Mouse (Mus musculus) gastrocnemius, adult 8-10 months (tissue): Measurements from ENCODE around the gene Inpp5k. TPM values are rescaled to one million over a fixed set of nuclear protein-coding genes. Genes with fewer than 3 reads are reported as not detected.

ENCODE experiments used
- DNase-seq, 2 experiments: peaks; one replicate each; pipeline ENCODE4 v3.0.0; 2022; ENCODE audit warnings: low spot score in 2 of 2
- total RNA-seq, 4 experiments: library from RNA; stranded (reverse); gene quantifications; 2 replicates each; pipeline ENCODE4 v1.2.4; 2022

Gene Inpp5k
- total RNA-seq, 4 experiments from 2014 or later, result 20.2 to 25.3 (median 23.6) TPM

DNA sequence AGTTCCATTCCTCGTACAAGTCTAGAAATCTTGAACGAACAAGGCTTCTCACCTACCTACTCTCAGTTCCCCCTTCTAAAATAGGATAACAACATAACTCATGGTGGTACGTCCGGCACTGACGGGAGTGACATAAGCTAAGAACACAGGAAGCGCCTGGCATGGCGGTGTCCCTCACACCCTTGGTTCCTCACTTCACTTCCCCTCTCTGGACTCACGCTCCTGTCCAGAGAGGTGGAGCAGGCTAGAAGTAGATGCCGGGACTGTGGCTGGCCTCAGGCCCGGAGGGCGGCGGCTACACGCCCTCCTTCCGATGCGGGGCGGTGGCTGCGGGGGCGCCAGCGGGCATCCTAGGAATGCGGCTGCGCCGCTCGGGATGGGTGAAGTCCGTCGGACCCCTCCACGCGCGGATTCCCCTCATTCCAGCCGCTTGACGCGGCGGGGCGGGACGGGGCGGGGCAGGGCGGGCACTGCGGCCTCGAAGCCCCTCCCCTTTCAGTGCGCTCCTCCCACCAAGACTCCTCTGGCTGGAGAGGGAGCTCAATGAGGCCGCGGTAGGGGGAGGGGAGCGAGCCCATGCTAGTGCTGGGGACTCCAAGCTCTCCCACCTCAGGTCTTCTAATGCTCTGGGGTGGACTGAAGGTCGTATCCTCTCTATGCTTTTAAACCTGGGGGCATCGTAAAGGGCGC lies 23.1 kb downstream of the Inpp5k start:
- peak; percentile 44 to 73 for DNase-seq

DNA sequence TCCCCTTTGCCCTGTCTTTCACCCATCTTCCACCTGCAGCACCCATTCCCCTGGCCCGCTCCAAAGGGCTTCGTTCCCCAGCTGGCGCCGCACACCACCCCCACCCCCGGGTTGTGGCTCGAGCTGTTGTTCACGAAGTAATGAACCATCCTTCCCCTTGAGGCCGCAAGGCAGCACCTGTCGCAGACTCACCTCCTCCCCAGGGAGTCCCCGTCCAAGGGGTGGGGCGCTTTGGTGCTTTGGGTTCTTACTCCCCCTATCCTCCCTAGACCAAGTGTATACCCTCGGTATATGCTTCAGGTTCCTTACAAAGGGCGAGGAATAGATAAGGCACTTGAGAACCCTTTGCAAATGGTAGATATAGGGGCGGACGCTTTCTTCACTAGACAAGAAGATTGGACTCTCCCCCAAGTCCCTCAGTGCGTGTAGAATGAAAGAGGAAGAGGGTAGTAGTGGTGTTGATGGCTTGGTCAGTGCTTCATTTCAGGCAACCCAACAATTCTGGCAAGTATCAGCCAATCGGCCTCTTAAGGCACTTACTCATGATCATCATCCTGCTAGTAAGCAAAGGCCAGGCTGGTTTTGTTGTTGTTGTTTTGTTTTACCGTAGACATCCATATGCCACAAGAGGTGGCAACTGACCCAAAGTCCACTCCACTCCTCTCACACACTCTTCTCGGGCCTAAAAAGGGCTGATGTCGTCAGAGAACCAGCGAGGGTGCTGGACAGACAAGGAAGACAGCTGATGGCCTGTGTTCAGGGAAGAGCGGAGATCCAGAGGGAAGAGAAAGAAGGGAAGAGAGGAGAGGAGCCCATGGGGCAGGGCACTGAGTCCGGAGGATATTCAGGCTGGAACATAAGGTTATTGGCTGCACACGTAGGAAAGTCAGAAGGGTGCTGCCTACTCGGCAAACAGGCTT lies 23.9 kb downstream of the Inpp5k start:
- DNase-seq, result no peak

DNA sequence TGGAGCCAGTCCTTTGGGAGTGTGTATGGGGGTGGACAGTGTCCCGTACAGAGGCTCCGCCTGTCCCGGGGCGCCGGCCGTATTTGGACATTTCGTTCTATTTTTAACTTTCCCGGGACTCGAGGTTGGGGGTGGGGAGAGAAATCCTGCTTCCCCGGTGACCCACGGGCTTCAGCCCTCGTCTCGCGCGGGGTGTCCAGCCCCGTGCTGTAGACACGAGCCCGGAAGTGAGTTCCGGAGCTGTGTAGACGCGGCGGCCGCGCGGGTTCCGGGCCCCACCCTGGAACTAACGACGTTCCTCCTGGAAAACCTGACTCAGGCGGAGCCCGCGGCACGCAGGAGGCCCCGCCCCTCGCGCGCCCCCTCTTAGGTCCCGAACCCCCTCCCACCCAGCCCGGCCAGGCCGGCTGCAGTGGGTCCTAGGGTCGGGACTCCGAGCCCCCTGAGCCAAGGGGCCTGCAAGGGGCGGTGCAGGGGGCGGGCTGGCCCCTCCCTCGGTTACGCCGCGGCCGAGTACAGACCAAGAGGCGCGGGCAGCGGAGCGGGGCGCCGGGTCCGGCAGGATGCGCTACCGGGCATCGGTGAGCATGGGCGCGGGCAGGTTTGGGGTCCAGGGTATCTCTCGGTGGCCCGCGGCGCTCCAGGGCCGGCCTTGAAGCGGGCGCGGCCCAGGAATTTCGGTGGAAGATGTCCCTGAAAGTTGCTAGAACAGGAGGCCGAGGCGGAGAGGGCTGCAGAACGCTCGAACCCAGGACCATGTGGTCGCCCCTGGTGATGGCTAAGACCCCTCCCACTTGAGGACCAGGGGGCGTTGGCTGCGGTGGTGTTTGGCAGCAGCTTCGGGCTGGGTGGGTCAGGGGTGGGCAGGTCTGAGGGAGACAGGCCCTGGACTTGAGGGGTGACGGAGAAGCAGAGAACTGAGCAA lies 25.1 kb downstream of the Inpp5k start:
- DNase-seq, result peak; percentile 73 to 81

DNA sequence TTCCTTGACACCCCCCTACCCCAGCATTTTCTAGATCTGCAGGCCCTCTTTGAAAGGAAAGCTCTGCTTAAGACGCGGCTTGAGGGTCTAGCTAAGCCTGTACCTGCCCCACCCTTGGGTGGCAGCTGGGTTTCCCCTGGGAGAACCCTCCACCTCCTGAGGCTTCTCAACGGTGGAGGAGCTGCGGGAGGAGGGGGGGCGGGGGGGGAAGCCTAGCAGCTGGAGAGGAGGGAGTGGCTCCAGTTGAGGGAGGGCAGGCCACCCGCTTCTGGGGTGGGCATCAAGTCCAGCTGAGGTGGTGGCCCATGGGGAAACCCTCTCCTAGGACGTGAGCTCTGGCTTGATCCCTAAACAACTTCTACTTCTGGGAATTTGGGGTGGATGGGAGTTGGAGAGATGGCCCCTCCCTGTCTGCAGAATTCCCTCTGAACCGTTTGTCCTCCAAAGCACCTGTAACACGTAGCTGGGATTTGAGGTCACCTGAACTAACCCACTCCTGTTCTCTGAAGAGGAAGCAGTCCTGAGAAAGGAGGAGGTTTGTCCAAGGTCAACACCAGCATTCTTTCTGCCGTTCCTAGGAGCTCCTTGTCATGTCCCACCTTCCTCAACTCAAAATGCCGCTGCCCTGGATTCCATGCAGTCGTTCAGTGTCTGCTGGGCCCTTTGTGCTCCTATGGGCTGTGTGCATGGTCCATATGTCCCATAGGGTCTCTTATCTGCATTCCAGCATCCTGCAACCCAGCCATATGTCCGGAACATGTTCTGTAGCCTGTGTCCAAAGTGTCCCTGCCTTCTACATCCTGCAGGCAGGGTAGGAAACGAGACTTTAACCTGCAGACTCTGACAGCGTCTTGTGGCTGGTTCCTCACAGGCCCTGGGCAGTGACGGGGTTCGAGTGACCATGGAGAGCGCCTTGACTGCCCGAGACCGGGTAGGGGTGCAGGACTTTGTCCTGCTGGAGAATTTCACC lies 26.1 kb downstream of the Inpp5k start:
- no peak for DNase-seq

DNA sequence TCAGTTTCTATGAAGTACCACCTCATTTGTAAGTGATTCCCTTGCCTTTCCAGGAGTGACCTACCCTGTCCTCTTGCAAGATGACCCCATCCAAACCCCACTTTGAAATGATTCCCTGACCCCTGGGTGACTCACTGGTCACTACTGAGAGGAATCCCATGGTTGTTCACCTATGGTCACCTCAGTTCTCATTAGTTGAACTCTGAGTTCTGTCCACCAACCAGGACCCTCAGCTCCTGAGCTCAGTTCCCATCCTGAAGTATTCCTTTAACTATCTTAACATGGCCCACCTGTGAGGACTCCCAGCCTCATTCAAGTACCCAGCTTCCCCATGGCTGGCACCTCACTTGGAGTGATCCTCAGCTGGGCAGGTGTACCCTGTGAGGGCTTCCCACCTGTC lies 27.1 kb downstream of the Inpp5k start:
- no peak for DNase-seq

DNA sequence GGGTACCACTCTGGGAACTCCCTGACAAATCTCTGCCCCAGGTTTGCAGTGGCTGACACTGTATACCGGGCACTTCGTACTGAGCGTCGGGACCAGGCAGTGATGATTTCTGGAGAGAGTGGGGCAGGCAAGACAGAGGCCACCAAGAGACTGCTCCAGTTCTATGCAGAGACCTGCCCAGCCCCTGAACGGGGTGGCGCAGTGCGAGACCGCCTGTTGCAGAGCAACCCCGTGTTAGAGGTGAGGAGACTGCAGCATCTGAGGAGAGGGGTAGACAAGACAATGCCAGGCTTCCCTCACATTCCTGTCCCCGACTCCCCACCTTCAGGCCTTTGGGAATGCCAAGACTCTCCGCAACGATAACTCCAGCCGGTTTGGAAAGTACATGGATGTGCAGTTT lies 27.5 kb downstream of the Inpp5k start:
- no peak for DNase-seq

DNA sequence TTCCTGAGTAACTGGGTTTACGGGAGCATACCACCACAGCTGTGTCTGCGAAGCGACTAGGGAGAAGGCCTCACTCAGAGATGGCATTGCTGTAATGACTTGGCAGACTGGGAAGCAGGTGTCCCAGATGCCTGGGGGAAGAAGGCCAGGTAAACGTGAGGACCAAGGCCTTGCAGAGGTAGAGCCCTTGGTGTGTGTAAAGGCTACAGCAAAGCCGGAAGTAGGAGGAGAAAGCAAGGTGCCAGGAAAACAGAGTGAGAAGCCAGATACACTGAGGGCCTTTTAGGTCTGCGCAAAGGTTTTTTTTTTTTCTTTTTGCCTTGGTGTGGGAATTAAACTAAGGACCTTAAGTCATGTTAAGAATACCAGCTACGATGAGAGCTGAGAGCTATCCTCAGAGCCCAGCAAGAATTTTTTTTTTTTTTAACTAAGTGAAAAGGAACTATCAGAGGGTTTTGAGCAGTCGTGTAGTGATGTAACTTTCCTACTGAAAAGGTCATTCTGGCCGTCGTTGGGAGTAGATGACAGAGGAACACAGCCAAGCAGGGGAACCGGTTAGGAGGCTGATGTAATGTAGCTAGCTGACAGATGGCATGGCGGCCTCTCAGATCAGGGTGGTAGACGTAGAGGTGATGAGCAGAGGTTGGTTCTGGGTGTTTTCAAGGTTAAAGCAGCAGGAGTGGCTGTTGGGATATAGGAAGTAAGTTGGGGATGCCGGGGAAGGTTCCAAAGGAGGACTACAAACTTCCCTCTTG lies 28.4 kb downstream of the Inpp5k start:
- no peak for DNase-seq

DNA sequence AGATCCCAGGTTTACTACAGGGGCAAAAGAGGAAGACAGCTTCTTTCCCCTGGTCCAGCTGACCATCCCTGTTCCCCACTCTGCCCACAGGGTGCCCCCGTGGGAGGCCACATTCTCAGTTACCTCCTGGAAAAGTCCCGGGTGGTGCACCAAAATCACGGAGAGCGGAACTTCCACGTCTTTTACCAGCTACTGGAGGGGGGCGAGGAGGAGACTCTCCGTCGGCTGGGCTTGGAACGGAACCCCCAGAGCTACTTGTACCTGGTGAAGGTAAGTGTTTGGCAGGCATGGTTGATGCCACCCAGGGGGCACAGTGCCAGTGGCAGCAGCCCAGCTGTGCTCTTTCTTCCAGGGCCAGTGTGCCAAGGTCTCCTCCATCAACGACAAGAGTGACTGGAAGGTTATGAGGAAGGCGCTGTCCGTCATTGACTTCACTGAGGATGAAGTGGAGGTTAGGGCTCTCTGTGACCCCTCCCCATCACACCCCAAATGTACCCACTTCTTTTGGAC lies 29.3 kb downstream of the Inpp5k start:
- no peak for DNase-seq

DNA sequence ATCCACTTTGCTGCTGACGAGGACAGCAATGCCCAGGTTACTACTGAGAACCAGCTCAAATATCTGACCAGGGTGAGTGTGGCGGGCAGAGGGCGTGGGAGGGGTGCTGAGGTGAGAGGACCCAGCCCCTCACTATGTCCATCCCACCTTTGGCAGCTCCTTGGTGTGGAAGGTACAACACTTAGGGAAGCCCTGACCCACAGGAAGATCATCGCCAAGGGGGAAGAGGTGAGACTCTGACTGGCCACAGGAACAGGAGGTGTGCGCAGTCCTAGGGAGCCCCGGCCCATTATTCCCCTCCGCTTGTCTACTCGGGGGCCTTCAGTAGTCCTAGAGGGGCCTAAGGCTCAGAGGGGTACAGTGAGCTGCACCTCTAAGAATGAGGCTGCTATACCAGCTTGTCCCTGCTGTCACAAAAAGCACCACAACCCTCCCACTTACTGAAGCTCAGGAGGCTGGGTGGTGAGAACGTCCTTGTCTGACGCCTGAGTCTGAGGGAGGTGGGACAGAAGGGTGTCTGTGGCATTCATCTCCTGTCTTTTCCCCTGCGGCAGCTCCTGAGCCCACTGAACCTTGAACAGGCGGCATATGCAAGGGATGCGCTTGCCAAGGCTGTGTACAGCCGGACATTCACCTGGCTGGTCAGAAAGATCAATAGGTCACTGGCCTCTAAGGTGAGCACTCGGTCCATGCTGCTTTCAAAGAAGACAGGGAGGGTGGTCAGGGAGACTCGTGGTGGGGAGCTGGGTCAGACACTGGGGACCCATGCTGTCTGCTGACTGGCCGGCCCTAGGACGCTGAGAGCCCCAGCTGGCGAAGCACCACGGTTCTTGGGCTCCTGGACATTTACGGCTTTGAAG lies 30.4 kb downstream of the Inpp5k start:
- DNase-seq, result no peak

DNA sequence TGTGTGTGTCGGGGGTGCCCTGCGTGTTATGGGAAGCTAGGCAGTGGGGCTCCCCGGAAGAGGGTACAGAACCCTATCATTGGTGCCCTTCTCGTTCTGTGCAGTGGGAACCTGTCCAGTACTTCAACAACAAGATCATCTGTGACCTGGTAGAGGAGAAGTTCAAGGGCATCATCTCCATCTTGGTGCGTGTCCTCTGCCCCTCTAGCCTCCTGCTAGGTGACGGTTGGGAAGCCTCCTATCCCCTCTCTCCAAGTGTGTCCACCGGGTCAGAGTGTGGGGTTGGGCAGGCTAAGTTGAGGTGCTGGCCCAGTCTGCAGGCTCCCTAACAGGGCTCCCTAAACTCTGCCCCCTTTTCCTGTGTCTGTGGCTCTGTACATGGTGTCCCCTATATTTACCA lies 31.3 kb downstream of the Inpp5k start:
- DNase-seq, result no peak

DNA sequence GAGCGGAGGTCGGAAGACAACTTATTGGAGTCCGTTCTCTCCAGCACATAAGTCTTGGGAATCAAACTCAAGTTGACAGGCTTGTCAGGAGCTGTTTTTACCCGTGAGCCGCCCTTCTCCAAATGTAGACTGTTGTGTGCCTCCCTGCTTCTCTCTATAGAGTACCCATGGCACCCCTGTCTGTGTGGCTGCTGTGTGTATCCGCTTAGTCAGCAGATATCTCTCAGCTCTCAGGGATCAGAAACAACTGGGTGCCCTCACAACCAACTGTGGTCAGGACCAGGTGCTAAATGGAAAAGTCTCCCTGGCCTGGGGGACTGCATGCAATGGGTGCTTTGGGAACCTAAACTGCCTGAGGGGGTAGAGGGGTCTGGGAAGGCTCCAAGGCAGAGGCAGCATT lies 35.5 kb downstream of the Inpp5k start:
- DNase-seq, result no peak

DNA sequence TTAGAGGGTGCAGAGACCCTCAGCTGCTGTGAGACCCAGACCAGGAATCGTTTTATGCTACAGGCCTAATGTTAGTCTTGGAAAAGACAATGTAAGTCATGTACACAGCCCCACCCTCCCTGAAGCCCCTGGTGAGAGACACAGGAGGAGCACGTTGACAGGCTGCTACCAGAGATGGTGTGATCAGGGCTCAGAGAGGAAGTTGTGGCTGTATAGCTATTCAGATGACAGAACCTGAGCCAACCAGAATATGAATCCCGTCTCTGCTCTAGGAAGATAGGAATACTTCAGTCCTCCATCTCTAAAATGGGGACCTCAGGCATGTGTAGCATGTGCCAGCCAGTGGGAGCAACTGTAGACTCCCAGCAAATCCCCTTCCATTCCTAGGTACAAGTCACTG lies 37.8 kb downstream of the Inpp5k start:
- no peak for DNase-seq

DNA sequence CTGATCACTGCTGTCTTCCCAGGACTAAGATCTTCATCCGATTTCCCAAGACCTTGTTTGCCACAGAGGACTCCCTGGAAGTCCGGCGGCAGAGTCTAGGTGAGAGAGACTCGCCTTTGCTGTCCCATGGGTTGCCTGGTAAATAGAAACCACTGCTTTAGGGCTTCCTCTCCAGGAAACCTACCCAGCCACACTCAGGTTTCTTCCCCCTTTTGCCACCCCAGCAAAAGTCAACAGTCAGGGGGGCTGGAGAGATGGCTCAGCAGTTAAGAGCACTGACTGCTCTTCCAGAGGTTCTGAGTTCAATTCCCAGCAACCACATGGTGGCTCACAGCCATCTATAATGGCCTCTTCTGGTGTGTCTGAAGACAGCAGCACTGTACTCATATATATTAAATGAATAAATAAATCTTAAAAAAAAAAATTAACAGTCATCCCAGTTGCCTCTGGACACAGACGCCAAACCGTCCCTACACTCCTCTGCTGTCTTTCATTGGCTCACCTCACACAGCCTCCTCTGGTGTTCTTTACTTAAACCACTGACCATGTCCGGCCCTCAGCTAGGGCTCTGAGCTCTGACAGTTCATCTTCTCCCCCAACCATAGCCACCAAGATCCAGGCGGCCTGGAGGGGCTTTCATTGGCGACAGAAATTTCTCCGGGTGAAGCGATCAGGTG lies 38.5 kb downstream of the Inpp5k start:
- DNase-seq, result no peak

DNA sequence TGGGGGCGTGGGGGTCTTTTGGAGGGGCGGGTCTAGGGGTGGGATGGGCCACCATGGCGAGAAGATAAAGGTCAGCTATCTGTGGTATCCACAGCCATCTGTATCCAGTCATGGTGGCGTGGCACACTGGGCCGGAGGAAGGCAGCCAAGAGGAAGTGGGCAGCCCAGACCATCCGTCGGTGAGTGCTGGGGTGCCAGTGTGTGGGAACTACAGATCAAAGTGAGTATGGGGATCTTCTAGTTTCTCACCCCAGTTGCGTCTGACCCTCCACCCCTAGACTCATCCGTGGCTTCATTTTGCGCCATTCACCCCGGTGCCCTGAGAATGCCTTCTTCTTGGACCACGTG lies 39.0 kb downstream of the Inpp5k start:
- DNase-seq, result no peak

DNA sequence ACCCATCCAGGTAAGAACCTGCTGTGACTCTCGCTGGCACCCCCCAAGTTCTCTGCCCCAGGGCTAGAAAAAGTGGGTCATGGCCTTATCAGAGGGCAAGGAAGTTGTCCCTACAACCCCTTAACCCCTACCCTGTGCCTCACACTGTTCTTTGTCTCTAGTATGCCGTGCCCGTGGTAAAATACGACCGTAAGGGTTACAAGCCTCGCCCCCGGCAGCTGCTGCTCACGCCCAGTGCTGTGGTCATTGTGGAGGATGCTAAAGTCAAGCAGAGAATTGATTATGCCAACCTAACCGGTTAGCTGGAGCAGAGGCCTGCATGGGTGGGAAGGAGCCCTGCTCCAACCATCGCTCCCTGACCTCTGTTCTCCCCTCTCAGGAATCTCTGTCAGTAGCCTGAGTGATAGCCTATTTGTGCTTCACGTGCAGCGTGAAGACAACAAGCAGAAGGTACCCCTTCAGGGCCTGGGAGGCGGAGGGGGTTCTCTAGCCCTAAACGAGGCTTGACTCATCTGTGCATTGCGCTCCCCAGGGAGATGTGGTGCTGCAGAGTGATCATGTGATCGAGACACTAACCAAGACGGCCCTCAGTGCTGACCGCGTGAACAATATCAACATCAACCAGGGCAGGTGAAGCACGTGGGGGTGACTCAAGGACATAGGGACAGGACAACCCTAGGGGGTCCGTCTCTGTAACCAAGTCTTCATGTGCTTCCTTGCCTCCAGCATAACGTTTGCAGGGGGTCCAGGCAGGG lies 40.8 kb downstream of the Inpp5k start:
- no peak for DNase-seq

DNA sequence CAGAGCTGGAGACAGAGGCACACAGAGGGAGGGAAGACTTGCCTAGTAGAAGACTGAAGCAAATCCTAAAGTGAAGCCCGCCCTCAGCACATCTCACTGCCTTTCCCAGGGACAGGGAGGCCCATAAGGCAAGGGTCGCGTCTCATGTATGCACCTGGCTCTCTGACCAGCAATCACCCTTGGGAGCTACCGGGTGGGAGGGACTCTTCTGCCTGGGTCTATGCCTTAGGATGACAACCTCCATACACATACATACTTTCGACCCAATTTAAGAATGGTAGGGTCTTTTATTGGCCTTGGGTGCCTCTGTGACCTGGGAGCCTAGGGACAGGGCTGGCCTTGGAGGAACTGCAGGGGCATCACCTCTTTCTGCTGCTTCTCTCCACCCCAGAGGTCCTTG lies 42.6 kb downstream of the Inpp5k start:
- no peak for DNase-seq

DNA sequence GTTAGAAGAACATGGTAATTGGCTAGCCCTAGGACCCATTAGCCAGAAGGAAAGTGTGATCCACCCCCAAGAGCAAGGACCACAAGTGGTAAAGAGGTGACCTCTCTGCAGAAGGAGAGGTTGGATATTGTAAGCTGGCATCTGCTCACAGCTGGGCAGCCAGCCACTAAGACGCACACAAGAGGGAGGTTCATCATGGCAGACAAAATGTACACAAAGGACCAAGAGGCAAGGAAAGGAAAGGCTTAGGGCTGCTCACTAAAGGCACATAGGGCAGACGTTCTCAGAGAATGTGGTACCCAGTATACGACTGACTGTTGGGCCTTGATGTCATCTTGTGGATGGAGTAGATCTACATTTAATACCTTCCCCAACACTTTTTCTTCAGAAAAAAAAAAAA lies 44.1 kb downstream of the Inpp5k start:
- no peak for DNase-seq
